Comparison of ENCODE assay signal across 14 mouse cellular contexts in the genomic region with DNA sequence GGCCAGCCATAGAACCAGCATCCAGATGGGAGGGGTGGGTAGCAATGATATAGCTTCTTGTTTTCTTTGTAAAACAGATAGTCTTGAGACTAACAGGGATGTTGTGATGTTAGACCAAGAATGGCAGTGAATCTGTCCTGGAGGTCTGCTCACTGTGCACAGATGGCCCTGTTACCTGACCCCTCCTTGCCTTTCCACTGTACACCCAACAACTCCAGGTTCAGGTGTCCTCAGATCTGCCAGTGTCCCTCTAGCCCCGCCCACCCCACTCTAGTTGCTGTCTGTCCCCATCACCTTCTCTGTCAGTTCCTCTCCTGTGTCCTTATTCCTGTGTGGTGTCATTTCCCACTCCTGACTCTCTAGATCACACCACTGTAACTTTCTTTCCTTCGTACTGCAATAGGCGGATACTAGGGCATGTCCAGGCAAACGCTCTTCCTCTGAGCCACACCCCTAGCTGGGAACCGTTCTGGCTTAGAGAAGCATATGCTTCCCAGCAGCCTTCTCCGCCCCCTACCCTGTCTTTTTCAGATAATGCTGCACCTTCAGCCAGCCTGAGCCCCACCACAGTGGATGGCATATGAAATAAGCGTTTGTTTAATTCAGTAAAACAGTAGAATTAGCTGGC. TPM values are rescaled to one million over a fixed set of nuclear protein-coding genes. Genes with fewer than 3 reads are reported as not detected.
DNase-seq lines count a peak whose midpoint lies in the region; ATAC-seq and TF ChIP-seq lines count a peak whose summit lies in the region.
"Had no signal": no experiment of that assay in that cellular context is flagged by ENCODE, and none has a peak within 500 bp of the region (broad histone marks: within the 10 kb centered on the region; RNA-seq: fewer than 3 reads in every experiment).

No protein-coding gene starts in this region.

- H3K4me2 ChIP-seq in forebrain, embryonic 12.5 days: no peak overlapping the region
- no peak overlapping the region for H3K4me2 ChIP-seq in forebrain, embryonic 14.5 days (ENCODE audit: low read length)
- H3K4me2 ChIP-seq in kidney, embryonic 16.5 days (replicated peaks; ENCODE audit: low read depth, low read length): no peak overlapping the region
- no peak overlapping the region for H3K4me2 ChIP-seq in liver, embryonic 16.5 days (ENCODE audit: low read depth, low read length)
- H3K4me2 ChIP-seq: heart, embryonic 11.5 days; hindbrain, embryonic 15.5 days; neural tube, embryonic 13.5 days had no signal

- H3K27ac ChIP-seq in forebrain, embryonic 12.5 days: 0 out of 2 replicates have a peak overlapping the region, but pooled peaks have one; percentile 46
- H3K27ac ChIP-seq in forebrain, embryonic 14.5 days (ENCODE audit: low read depth, low read length): no peak overlapping the region
- no peak overlapping the region for H3K27ac ChIP-seq in kidney, embryonic 16.5 days (ENCODE audit: low read length)
- H3K27ac ChIP-seq in ES-Bruce4 (ENCODE audit: insufficient read depth, low read length): 0 out of 2 replicates have a peak overlapping the region, but pooled peaks have one; percentile 64
- no peak overlapping the region for H3K27ac ChIP-seq in liver, embryonic 16.5 days (ENCODE audit: low read length)
- H3K27ac ChIP-seq: hindbrain, embryonic 15.5 days; neural tube, embryonic 13.5 days had no signal

- WGBS in forebrain, embryonic 12.5 days: 78% methylated on average over 7 of the region's 7 CpGs
- 69% methylated on average over 7 of the region's 7 CpGs for WGBS in forebrain, embryonic 14.5 days
- 73% methylated on average over 7 of the region's 7 CpGs for WGBS in kidney, embryonic 16.5 days
- whole genome bisulfite sequencing in liver, embryonic 16.5 days (ENCODE audit: insufficient replicate concordance): 41% methylated on average over 7 of the region's 7 CpGs

- no peak for TF ChIP-seq POLR2A in ES-Bruce4 (IDR thresholded peaks at IDR 0.05; ENCODE audit: insufficient read depth, low read length)

- no peak for ATAC-seq in forebrain, embryonic 12.5 days (ENCODE audit: low FRiP score)
- ATAC-seq in forebrain, embryonic 14.5 days: no peak
- ATAC-seq in kidney, embryonic 16.5 days (ENCODE audit: low FRiP score, low TSS enrichment): 0 out of 2 replicates have a peak, but pooled peaks have one; percentile 12
- 0 out of 2 replicates have a peak, but pooled peaks have one; percentile 10 for ATAC-seq in liver, embryonic 16.5 days (ENCODE audit: low read depth)

- no peak overlapping the region for H3K4me3 ChIP-seq in forebrain, embryonic 12.5 days (replicated peaks)
- no peak overlapping the region for H3K4me3 ChIP-seq in forebrain, embryonic 14.5 days (ENCODE audit: low read depth, low read length)
- H3K4me3 ChIP-seq in kidney, embryonic 16.5 days (ENCODE audit: low read length): no peak overlapping the region
- H3K4me3 ChIP-seq in ES-Bruce4 (ENCODE audit: low read depth, low read length): no peak overlapping the region
- no peak overlapping the region for H3K4me3 ChIP-seq in liver, embryonic 16.5 days (ENCODE audit: low read depth, low read length)
- H3K4me3 ChIP-seq: hindbrain, embryonic 15.5 days; neural tube, embryonic 13.5 days had no signal

- TF ChIP-seq EP300 in ES-Bruce4 (IDR thresholded peaks at IDR 0.05; ENCODE audit: insufficient read depth, low read depth, low read length): no peak

- peaks cover 14% of the 10 kb centered on the region for H3K36me3 ChIP-seq in forebrain, embryonic 12.5 days (replicated peaks)
- H3K36me3 ChIP-seq in forebrain, embryonic 14.5 days (ENCODE audit: control insufficient read depth, insufficient read depth, low read length): peaks cover 12% of the 10 kb centered on the region
- no peaks in the 10 kb centered on the region for H3K36me3 ChIP-seq in kidney, embryonic 16.5 days (ENCODE audit: insufficient read depth, low read length)
- 0 out of 2 replicates have a peak, but pooled peaks cover 2% of the 10 kb centered on the region for H3K36me3 ChIP-seq in ES-Bruce4 (ENCODE audit: control insufficient read depth, insufficient read depth, low read length, poor library complexity, severe bottlenecking)
- H3K36me3 ChIP-seq in liver, embryonic 16.5 days (ENCODE audit: control insufficient read depth, insufficient read depth): no peaks in the 10 kb centered on the region

- no peaks in the 10 kb centered on the region for H3K9me3 ChIP-seq in forebrain, embryonic 12.5 days
- H3K9me3 ChIP-seq in forebrain, embryonic 14.5 days (replicated peaks; ENCODE audit: control insufficient read depth, low read length): no peaks in the 10 kb centered on the region
- no peaks in the 10 kb centered on the region for H3K9me3 ChIP-seq in kidney, embryonic 16.5 days (ENCODE audit: low read length)
- peaks cover 18% of the 10 kb centered on the region for H3K9me3 ChIP-seq in ES-Bruce4 (replicated peaks; ENCODE audit: control insufficient read depth, insufficient read depth, low read length, poor library complexity, severe bottlenecking)
- no peaks in the 10 kb centered on the region for H3K9me3 ChIP-seq in liver, embryonic 16.5 days (replicated peaks; ENCODE audit: control insufficient read depth, low read length)
- H3K9me3 ChIP-seq: hindbrain, embryonic 15.5 days; neural tube, embryonic 13.5 days had no signal

- H3K27me3 ChIP-seq in forebrain, embryonic 12.5 days: no peaks in the 10 kb centered on the region
- H3K27me3 ChIP-seq in forebrain, embryonic 14.5 days (replicated peaks; ENCODE audit: control insufficient read depth, insufficient read depth, low read length): no peaks in the 10 kb centered on the region
- H3K27me3 ChIP-seq in kidney, embryonic 16.5 days (ENCODE audit: insufficient read depth, low read length): no peaks in the 10 kb centered on the region
- no peaks in the 10 kb centered on the region for H3K27me3 ChIP-seq in ES-Bruce4 (ENCODE audit: control insufficient read depth, insufficient read depth, low read length, poor library complexity, severe bottlenecking)
- H3K27me3 ChIP-seq in liver, embryonic 16.5 days (ENCODE audit: control insufficient read depth, insufficient read depth, low read depth, low read length): no peaks in the 10 kb centered on the region
- H3K27me3 ChIP-seq: hindbrain, embryonic 15.5 days; neural tube, embryonic 13.5 days had no signal

- no peak for DNase-seq in forebrain, embryonic 14.5 days (ENCODE audit: low spot score)
- no peak for DNase-seq in kidney, postnatal 36 days
- DNase-seq in adipocyte (ENCODE audit: low spot score): no peak
- no peak for DNase-seq in spleen, adult 12 weeks (ENCODE audit: low spot score)
- DNase-seq: cerebellum, adult 11 months; kidney, adult 8-10 months had no signal

- no peak overlapping the region for H3K9ac ChIP-seq in forebrain, embryonic 12.5 days
- no peak overlapping the region for H3K9ac ChIP-seq in forebrain, embryonic 14.5 days (ENCODE audit: low read length)
- H3K9ac ChIP-seq in kidney, embryonic 16.5 days (replicated peaks; ENCODE audit: low read length): no peak overlapping the region
- no peak overlapping the region for H3K9ac ChIP-seq in ES-Bruce4 (ENCODE audit: low read depth, poor library complexity, severe bottlenecking)
- no peak overlapping the region for H3K9ac ChIP-seq in liver, embryonic 16.5 days (ENCODE audit: low read depth, low read length)
- H3K9ac ChIP-seq: hindbrain, embryonic 15.5 days; neural tube, embryonic 13.5 days had no signal

- H3K4me1 ChIP-seq in forebrain, embryonic 12.5 days: peaks cover 15% of the 10 kb centered on the region
- H3K4me1 ChIP-seq in forebrain, embryonic 14.5 days (ENCODE audit: control insufficient read depth, insufficient read depth, low read length): 0 out of 2 replicates have a peak, but pooled peaks cover 3% of the 10 kb centered on the region
- peaks cover 8% of the 10 kb centered on the region; the same call in 1 of the 2 replicates for H3K4me1 ChIP-seq in kidney, embryonic 16.5 days (ENCODE audit: insufficient read depth, low read length)
- H3K4me1 ChIP-seq in ES-Bruce4 (ENCODE audit: control insufficient read depth, insufficient read depth, low read length): no peaks in the 10 kb centered on the region
- no peaks in the 10 kb centered on the region; the same call in 1 of the 2 replicates for H3K4me1 ChIP-seq in liver, embryonic 16.5 days (ENCODE audit: control insufficient read depth, low read depth, low read length)

- TF ChIP-seq CTCF in ES-Bruce4 (IDR thresholded peaks at IDR 0.05; ENCODE audit: low read depth, low read length): no peak

RNA-seq across cellular contexts. Expression of a gene that starts 18.3 kb away (rescaled TPM):
- 7.0 and 7.3 TPM in 2 replicates for polyA plus RNA-seq in forebrain, embryonic 12.5 days (2016; fragmentation: Nextera tagmentation; extraction: Ambion mirVana)
- polyA plus RNA-seq in forebrain, embryonic 14.5 days (2014; fragmentation: Nextera tagmentation; extraction: Ambion mirVana): 13.6 and 14.1 TPM in 2 replicates
- 16.2 and 17.1 TPM in 2 replicates for polyA plus RNA-seq in kidney, embryonic 16.5 days (2015; fragmentation: Nextera tagmentation; extraction: Ambion mirVana)
- polyA plus RNA-seq in ES-Bruce4 (2011; ENCODE audit: insufficient read depth, insufficient read length, low read depth, missing spikeins): 1.1 and 2.0 TPM in 2 replicates
- polyA plus RNA-seq in liver, embryonic 16.5 days (2015; fragmentation: Nextera tagmentation; extraction: Ambion mirVana): 0.25 and 0.54 TPM in 2 replicates

RNA-seq across cellular contexts. Expression of a gene that starts 22.6 kb away (rescaled TPM):
- not detected in 2 replicates for polyA plus RNA-seq in forebrain, embryonic 12.5 days (2016; fragmentation: Nextera tagmentation; extraction: Ambion mirVana)
- polyA plus RNA-seq in forebrain, embryonic 14.5 days (2014; fragmentation: Nextera tagmentation; extraction: Ambion mirVana): 0.32 TPM in 1 of 2 replicates, not detected in the other
- polyA plus RNA-seq in kidney, embryonic 16.5 days (2015; fragmentation: Nextera tagmentation; extraction: Ambion mirVana): 0.25 TPM in 1 of 2 replicates, not detected in the other
- polyA plus RNA-seq in ES-Bruce4 (2011; ENCODE audit: insufficient read depth, insufficient read length, low read depth, missing spikeins): not detected in 2 replicates
- not detected in 2 replicates for polyA plus RNA-seq in liver, embryonic 16.5 days (2015; fragmentation: Nextera tagmentation; extraction: Ambion mirVana)
- polyA plus RNA-seq: heart, embryonic 11.5 days; hindbrain, embryonic 15.5 days; limb, embryonic 11.5 days; neural tube, embryonic 13.5 days had no signal

RNA-seq across cellular contexts. Expression of a gene that starts 22.7 kb away (rescaled TPM):
- polyA plus RNA-seq in forebrain, embryonic 12.5 days (2016; fragmentation: Nextera tagmentation; extraction: Ambion mirVana): 66.4 and 67.7 TPM in 2 replicates
- polyA plus RNA-seq in forebrain, embryonic 14.5 days (2014; fragmentation: Nextera tagmentation; extraction: Ambion mirVana): 111 and 125 TPM in 2 replicates
- polyA plus RNA-seq in kidney, embryonic 16.5 days (2015; fragmentation: Nextera tagmentation; extraction: Ambion mirVana): 43.2 and 49.6 TPM in 2 replicates
- polyA plus RNA-seq in ES-Bruce4 (2011; ENCODE audit: insufficient read depth, insufficient read length, low read depth, missing spikeins): 46.4 and 52.8 TPM in 2 replicates
- 27.7 and 29.3 TPM in 2 replicates for polyA plus RNA-seq in liver, embryonic 16.5 days (2015; fragmentation: Nextera tagmentation; extraction: Ambion mirVana)

Comparison
In these comparisons a context has a peak if more than half of its experiments do, and no peak if none do; other contexts are left out.
1. H3K27ac ChIP-seq: peak in forebrain, embryonic 12.5 days (single experiment) and ES-Bruce4 (single experiment); none in forebrain, embryonic 14.5 days (single experiment), kidney, embryonic 16.5 days (single experiment) and liver, embryonic 16.5 days (single experiment).
2. ATAC-seq: peak in kidney, embryonic 16.5 days (single experiment) and liver, embryonic 16.5 days (single experiment); none in forebrain, embryonic 12.5 days (single experiment) and forebrain, embryonic 14.5 days (single experiment).